Mouse (Mus musculus) adrenal gland, postnatal 10 days (tissue): ENCODE results near the gene Wrnip1. TPM values are rescaled to one million over a fixed set of nuclear protein-coding genes. Genes with fewer than 3 reads are reported as not detected.

Experiments used
- DNase-seq: peaks from one replicate; pipeline ENCODE4 v3.0.0; 2021; ENCODE audit warnings: mixed read lengths
- long read RNA-seq, 2 experiments: library from polyadenylated mRNA; stranded (forward); transcript quantifications; one replicate each; pipeline ENCODE4 v2.0.0; 2021
- total RNA-seq, 2 experiments: library from RNA; stranded (reverse); gene quantifications; 2 replicates each; pipeline ENCODE4 v1.2.3; 2021

Gene Wrnip1
- total RNA-seq: 10 to 100 TPM; 36.3 to 39.9 TPM
- long read RNA-seq, experiment 1, transcript Wrnip1-201 (7 exons, 2,633 nt): major isoform, 106 of 109 reads
- long read RNA-seq, experiment 1, partial matches to known transcripts: 3 of 109 reads
- long read RNA-seq, experiment 1, other reads (novel, unspliced or antisense): 0 of 109 reads
- long read RNA-seq, experiment 2, transcript Wrnip1-201 (7 exons, 2,633 nt): major isoform, 38 of 42 reads
- long read RNA-seq, experiment 2, partial matches to known transcripts: 2 of 42 reads
- long read RNA-seq, experiment 2, other reads (novel, unspliced or antisense): 2 of 42 reads

DNA sequence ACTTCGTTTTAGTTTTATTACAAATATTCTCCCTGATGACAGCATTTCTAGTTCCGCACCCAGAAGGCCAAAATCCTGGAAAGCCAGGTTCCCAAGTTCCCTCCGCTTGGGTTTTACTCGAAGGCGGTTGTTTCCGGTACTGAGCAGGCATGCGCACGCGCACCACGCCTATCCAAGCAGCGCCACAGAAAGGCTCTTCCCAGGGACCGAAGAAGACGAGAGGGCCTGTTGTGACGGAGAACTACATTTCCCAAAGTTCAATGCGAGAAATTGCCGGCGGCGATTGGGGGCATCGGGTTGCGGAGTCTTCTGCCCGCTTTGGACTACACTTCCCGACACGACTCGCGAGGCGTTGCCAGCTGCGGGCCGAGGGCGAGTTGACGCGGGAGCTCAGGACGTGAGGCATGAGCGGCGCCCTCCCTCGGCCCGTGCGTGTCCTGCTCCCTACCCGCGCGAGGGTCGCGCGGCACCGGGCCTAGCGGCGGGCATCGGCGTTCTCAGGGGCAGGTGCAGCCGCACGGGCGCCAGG lies at the start of gene Wrnip1:
TSS of gene Wrnip1 (plus strand) at position 346 of the 529 bp plus-strand sequence.
- peak; percentile 95 for DNase-seq

DNA sequence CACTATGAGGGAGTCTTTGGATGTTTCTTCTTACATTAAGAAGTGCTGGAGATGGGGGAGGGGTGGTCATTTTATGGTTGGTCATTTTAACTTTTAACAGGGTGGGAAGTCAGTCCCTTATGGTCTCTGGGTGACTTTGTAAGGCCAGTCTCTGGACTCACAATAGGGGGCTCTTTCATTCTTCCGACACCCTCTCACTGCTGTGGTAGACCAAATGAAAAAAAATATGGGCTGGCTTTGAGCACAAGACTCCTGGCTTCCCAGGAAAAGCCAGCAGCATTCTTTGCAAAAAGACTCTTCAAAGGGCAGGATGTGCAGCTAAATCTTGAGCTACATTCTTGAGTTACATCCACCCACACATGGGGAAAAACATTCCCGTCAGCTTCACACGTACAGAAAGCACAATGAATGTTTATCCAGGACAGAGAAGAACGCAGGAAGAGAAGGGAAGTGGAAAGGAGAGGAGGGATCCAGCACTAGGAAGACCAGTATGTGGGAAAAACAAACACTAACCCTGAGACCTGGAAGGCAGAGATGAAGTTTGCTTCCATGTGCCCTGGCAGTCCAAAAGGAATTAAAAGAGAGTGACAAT lies 49.7 kb upstream of the Wrnip1 start:
- no peak for DNase-seq

DNA sequence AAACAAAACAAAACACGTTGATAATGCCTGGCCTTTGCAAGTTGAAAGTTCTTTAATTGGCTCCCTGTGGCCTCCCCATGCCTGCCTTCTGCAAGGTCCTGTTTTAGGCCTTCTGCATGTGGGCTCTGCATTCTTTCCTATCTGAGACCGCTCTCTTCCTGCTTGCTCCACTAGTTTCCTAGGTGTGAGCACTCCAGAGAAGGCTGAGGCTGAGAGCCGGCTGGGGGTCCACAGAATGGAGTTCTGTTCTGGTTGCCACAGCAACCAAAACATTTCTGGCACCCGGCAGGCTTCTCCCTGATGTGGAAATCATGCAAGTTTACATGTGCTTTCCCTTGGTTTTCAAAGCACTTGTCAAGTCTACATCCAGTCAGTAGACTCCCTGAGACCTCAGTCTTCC lies 42.8 kb upstream of the Wrnip1 start:
- no peak for DNase-seq

DNA sequence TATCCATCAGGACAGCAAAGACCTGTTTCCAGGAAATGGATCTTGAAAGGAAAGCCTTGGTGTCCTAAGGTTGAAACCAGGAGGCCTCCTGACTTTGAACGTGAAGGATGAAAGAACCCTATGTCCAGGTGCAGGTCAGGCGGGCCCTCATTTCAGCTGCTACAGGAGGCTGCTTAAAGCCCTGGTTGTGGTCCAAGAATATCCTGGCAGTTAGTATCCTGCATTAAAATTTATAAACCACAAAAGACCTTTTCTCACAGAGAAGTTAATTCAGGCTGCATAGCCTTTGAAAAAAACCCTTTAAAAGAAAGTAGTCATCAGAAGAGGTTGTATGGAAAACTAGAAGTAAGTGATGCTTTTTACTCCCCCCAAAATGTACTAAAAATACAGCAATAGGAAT lies 41.0 kb upstream of the Wrnip1 start:
- DNase-seq: no peak

DNA sequence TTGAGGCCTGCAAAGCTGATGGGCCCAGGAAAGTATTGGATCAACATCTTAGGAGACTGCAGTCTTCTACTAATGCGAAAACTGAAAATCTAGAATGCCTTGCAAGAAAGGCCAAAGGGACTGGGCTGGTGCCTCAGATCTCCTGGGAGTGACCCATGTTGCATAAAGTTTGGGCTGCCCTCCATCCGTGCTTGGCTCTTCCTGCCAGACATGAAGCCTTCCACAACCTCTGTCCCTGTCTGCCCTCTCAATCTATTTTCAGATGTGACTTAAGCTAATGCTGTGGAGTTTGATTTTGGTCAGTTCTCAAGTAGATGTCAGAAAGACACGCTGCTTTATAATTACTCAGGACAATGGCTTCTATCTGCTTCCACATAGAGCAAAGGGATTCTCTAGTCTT lies 38.7 kb upstream of the Wrnip1 start:
- peak; percentile 70 for DNase-seq

DNA sequence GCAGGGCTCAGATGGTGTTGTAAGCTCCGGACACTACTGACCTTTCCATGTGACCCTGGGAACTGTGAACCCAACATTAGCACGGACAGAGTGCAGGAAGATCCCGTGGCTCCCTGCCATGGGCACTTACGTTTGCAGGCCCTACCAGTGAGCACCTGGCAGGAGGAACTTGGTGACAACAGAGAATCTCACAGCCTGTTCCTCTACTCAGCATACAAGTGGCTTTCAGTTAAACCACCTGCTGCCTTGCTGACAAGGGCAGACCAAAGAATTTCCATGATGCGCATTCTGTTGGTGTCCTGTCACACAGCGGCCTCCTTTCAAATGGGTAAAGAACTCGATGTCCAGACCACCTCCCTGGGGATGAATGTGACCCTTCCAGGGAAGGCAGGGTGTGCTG lies 37.4 kb upstream of the Wrnip1 start:
- peak; percentile 15 for DNase-seq

DNA sequence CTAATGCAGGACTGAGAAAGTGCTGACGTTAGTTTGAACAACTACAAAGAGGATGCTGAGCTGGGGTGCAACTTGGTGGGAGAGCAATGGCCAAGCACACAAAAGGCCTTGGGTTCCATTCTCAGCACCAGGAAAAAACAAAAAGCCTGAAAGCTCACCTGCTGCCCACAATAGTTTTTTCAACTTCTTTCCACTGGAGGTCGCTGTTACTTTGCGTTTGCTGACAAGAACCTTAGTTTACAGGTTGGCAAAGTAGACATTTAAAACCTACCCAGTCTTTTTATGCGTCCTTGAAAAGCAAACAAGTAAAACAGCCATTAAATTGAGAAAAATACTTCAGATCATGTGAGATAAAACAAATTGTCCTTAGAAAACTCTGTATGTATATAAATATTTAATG lies 33.7 kb upstream of the Wrnip1 start:
- peak; percentile 58 for DNase-seq

DNA sequence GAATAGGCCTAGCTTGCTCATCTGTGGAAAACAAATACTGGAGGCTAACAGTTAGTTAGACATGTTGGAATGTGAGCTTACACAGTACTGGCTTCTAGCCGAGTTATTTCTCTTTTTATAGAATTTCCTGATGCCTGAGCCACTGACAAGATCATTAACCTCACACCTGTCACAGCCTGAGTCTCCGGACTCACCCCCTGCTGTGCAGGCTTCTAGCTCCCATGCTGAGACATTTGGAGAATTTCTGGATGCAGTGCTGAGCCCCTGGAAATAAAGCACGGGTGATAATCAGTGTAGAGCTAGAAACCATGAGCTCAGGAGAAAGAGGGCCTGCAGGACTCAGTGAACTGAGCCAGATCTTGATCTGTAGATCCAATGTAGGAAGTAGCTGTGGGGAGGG lies 31.9 kb upstream of the Wrnip1 start:
- no peak for DNase-seq

DNA sequence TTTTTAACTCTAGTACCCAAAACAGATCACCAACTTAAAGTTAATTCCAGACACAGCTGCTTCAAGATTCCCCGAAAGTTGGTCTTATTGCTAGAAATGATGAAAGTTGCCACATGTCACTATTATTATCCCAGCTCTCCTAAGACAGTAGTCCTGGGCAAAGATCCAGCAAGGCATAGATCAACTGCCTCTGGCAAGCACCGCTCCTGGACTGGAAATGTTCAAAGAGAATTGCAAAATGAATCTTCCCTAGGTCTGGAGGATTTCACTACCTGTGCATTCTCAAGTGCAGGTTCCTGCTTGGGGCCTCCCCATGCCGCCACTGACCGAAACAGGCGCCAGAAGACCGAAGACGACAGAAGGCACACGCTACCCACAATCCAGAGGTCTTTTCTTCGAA lies 25.9 kb upstream of the Wrnip1 start:
- DNase-seq: peak; percentile 65

DNA sequence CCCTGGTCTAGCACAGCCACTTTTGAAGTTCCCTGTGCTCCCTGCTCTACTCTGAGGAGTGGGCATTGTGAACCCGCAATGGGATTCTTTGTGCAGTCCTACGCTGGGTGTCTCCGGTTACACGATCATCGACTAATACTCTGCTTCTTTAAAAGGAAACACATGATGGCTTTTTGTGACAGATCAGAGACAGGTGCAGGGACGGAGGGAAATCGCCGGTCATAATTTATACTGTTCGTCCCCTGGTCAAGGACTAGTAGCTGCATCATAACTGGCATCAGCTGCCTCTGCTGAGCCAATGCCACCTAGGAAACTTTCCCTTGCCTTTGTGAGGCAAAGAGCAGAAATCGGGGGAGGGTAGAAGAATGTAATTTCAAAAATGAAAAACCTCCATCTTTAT lies 25.5 kb upstream of the Wrnip1 start:
- peak; percentile 20 for DNase-seq

DNA sequence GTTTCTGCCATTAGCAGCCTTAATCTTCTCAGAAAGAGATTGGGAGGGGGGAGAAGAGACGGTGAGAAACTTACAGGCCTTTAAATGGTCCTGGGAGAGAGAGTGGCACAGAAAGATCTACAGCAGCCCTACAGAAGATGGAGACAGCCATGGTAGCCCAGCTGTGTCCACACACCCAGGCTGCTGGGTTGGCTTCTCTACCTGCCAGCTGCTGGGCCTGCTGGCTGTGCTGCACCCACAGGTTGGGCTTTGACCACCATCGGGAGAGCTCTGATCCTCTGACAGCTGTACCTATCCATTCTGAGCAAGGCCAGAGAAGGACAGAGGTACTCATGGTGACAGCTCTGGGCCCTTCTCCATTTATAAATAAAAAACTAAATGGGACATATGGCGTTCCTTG lies 23.0 kb upstream of the Wrnip1 start:
- DNase-seq: no peak

DNA sequence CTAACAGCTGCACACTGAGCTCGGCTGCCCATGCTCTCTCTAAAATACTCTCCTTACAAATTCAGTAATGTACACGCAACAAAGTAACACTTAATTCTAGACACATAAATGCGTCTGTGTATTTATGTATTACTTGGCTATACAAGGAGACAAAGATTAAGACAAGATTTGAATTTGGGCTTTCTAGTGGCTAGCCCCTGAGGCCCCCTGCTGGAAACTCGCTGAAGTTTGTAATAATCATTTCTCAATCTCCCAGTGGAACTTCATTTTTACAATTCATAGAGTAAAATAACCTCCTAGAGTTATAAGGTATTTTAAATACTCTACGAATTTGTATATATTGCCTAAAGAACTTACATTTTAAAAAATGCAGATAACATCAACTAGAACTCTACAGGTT lies 18.8 kb upstream of the Wrnip1 start:
- peak; percentile 24 for DNase-seq

DNA sequence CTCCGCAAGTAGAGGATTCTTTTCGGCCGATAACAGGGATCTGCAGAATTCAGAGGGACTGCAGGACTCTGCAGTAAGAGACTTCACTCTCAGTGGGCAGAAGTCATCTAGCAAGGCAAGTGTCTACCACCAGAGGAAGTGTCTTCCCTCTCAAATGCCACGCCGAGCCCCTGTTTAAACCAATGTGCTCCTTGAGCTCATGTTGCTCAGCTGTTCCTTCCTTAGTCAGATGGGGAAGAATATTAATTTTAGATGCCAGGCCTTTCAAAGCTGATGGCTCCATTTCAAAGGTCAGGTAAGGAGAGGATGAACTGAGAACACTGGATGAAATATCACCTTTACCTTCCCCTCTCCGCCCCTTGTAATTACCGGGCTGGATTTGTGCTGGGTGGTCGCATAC lies 18.0 kb upstream of the Wrnip1 start, which contains the start of gene Mylk4:
TSS of gene Mylk4 (minus strand) at position 139 of the 400 bp plus-strand sequence.
- DNase-seq: no peak

DNA sequence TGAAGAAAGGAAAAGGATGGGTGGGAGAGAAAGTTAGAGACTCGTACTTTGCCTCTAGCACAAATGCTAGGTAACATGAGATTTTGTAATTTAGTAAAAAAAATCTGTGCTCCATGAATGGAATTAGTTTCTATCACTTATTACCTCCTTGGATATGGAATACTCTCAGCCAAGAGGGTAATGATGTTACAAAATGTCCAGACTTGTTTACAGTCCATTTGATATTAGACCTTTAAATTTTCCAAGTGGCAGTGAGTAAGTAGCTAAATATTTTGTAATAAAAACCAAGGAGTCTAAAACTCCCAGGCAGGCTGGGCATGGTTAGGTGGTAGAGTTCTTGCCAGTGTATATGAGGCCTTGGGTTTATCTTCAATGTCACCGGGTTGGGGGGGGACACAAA lies 14.3 kb upstream of the Wrnip1 start:
- no peak for DNase-seq

DNA sequence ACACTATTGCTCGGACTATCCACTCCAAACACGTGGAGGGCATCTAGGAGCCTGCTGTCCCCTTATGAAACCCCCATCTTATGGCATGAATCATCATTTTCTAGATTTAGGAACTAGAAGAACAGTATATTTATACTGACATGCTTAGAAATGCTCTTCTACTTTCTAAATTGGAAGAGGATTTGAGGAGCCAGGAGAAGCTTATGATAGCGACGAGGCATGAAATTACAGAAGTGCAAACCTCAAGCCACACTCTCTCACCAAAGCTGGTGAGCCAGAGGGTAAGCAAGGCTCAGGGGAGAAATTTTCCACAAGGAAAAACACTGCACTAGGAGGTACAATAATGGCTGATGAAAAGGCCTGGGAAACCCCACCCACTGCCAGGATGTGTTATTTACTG lies 12.1 kb upstream of the Wrnip1 start:
- no peak for DNase-seq

DNA sequence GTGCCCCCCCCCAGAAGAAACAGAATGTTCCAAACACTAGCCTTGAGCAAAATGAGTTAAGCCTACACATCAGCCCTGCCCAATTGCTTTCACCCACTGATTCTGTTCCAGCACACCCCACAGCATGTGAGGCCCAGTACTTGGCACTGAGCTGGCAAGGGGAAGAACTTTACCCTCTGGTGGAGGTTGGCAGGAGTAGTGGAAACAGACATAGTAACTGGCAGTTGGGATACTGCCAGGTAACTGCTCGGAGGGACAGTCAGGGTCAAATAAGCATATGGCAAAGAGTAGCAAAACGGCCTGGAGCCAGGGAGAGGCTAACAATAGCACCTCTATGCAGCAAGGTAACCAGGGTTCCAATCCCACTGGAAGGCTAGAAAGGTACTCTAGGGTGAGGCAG lies 7.2 kb upstream of the Wrnip1 start:
- peak; percentile 69 for DNase-seq

DNA sequence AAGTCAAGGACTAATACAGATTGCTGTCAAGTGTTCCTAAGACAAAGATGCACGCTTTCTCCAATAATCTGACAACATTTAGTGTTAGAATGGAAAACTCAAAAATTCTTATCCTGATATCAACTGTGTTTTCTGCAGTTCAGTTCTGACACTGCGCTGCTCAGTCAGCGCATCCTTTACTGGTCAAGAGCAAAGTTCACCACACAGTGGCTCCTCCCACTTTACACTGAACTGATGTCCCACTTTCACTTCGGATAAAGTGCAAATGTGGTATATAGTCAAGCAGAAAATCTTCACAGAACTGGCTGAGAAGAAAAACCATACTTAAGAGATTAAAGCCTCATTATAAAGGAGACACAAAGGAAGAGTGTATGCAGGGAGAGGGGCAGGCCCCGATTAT lies 6.7 kb upstream of the Wrnip1 start:
- DNase-seq: no peak

DNA sequence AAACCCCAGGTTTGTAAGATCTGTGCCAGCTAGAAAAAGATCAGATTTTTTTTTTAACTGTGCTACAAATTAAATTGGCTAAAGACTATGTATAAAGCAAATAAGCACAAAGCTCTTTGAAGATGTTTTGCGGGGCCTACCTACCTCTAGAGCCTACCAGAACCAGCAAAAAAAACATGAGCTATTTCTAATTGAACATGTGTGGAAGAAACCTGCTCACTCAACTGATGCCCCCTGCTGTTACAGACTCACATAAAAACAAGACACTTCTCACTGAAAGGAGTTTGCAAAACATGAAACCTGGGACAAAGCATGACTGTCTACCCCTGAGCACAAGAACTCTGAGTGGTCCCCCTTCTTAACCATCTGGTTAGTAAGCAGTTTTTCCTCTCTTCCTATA lies 4.8 kb upstream of the Wrnip1 start:
- no peak for DNase-seq

DNA sequence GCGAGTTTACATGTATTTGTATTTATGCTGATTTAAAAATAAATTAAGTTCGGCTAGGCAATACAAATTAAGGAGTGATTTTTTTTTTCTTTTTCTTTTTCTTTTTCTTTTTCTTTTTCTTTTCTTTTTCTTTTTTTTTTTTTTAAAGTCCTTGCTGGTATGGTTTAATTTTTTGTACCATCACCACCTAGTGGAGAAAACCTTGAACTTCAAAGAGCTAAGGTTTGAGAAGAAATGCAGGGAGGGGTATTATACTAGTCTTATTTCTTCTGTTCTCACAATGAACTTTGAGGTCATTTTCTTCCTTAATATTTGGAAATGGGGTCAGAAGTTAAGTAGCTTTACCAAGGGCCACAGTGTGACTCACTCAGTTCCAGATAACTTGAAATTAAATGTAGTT lies 2.7 kb upstream of the Wrnip1 start:
- DNase-seq: no peak

DNA sequence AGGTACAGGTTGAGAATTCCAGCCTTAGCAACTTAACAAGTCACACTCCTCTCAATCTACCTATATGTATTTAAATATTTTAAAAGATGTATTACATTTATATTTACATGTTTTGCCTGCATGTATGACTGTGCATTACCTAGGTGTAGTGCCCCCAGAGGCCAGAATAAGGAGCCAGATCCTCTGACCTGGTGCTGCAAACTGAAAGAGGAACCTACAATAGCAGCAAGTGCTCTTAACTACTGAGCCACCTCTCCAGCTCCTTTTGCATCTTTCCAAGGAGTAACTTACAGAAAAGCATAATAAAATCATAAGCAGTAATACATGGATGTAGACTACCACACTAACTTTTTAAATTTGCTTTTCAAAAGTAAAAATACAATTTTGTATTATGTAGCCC lies 979 bp upstream of the Wrnip1 start:
- DNase-seq: no peak

DNA sequence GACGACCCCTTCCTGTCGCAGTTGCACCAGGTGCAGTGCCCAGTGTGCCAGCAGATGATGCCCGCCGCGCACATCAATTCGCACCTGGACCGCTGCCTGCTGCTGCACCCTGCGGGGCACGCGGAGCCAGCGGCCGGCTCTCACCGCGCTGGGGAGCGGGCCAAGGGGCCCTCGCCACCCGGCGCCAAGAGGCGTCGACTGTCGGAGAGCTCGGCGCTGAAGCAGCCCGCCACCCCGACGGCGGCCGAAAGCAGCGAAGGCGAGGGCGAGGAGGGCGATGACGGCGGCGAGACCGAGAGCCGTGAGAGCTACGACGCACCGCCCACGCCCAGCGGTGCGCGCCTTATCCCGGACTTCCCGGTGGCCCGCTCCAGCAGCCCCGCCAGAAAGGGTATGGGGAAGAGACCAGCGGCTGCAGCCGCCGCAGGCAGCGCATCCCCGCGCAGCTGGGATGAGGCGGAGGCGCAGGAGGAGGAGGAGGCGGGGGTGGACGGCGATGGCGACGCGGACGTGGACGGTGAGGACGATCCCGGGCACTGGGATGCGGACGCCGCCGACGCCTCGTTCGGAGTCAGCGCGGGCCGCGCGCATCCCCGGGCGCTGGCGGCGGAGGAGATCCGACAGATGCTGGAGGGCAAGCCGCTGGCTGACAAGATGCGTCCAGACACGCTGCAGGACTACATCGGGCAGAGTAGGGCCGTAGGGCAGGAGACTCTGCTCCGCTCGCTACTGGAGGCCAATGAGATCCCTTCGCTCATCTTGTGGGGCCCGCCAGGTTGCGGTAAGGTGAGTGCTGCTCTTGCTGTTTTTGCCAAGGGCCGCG lies 632 bp downstream of the Wrnip1 start, which contains the start of gene D930007J09Rik:
TSS of gene D930007J09Rik (minus strand) at position 591 of the 823 bp plus-strand sequence.
- peak; percentile 68 for DNase-seq

DNA sequence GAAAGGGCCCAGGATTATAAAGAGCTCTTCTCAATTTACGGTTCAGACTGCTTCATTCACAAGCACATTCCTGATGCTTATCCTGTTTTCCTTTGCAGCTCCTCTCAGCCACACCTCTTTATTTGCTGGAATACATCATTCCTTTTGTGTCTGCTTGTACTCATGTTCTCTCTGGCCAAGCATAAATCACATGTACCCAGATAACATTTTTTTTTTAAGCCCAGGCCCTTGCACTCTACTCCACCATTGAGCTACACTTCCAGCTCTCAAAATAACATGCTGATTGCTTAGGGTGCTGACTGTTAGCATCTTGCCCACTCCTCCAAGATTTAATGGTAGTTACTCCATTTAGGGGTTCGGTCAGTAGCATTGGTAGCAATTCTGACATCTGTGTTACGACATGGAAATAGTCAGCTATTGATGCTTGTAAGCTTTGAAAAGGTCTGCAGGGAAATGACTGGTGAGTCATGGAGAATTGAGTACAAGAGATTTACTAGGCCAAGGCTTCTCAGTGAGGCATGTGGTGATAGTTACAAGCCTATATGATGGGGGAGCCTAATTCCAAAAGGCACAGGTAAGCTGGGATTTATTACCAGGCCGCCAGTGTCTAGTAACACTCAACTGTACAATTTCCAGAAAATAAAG lies 2.0 kb downstream of the Wrnip1 start:
- DNase-seq: no peak
